Mouse (Mus musculus): Measurements from ENCODE around the gene Gm44965. TPM values are rescaled to one million over a fixed set of nuclear protein-coding genes. Genes with fewer than 3 reads are reported as not detected.

Gm44965 gene
- total RNA-seq, 2 experiments from 2014 or later, result not detected

- DNase-seq (ENCODE audit: low spot score in 2 of 2), result no peak
Observed at GRCm38 (mm10) chr6:48658721-48659120, 65.0 kb downstream of the Gm44965 start.

GRCm38 (mm10) chr6:48664750-48665149 lies 71.0 kb downstream of the Gm44965 start:
- DNase-seq (ENCODE audit: low spot score in 2 of 2), result no peak

- no peak for DNase-seq (ENCODE audit: low spot score in 2 of 2)
Observed at GRCm38 (mm10) chr6:48665471-48665870, 71.7 kb downstream of the Gm44965 start.

- DNase-seq (ENCODE audit: low spot score in 2 of 2), result no peak
Observed at GRCm38 (mm10) chr6:48666159-48666586, 72.4 kb downstream of the Gm44965 start.

GRCm38 (mm10) chr6:48668022-48668421 lies 74.3 kb downstream of the Gm44965 start:
- no peak for DNase-seq (ENCODE audit: low spot score in 2 of 2)

Other genes with a start within 250 kb of the Gm44965 start
- 10 to 100 TPM; 43.0 to 54.4 TPM for gene Krba1, start 198.4 kb upstream of the Gm44965 start, total RNA-seq (2021)
- gene Zfp467, start 148.1 kb upstream of the Gm44965 start, total RNA-seq (2021), result 10 to 100 TPM; 17.2 to 21.3 TPM
- under 1 TPM; 0.21 to 0.58 TPM for gene Sspo, start 145.7 kb upstream of the Gm44965 start, total RNA-seq (2021)
- gene Atp6v0e2, start 56.3 kb upstream of the Gm44965 start, total RNA-seq (2021), result 100 to 1,000 TPM; 413 to 459 TPM
- gene Lrrc61, start 39.1 kb upstream of the Gm44965 start, total RNA-seq (2021), result 10 to 100 TPM; 27.0 to 30.6 TPM
- 10 to 100 TPM; 15.1 to 15.3 TPM for gene Rarres2, start 21.2 kb upstream of the Gm44965 start, total RNA-seq (2021)
- gene Gm45021, start 4.3 kb upstream of the Gm44965 start, total RNA-seq (2021), result not detected
- gene Repin1, start 58 bp upstream of the Gm44965 start, total RNA-seq (2021), result 10 to 100 TPM; 29.2 to 30.1 TPM
- gene Zfp775, start 8.1 kb downstream of the Gm44965 start, total RNA-seq (2021), result 1 to 10 TPM; 5.6 to 6.6 TPM
- 10 to 100 TPM; 13.7 to 15.5 TPM for gene AI854703, start 32.8 kb downstream of the Gm44965 start, total RNA-seq (2021)
- gene Gimap8, start 53.3 kb downstream of the Gm44965 start, total RNA-seq (2021), result 1 to 10 TPM; 1.5 to 1.7 TPM
- 1 to 10 TPM; 1.0 to 1.4 TPM for gene Gimap9, start 82.2 kb downstream of the Gm44965 start, total RNA-seq (2021)
- under 1 TPM; 0.58 to 0.71 TPM for gene Gimap4, start 90.6 kb downstream of the Gm44965 start, total RNA-seq (2021)
- 1 to 10 TPM; 6.2 to 8.2 TPM for gene Gimap6, start 114.3 kb downstream of the Gm44965 start, total RNA-seq (2021)
- not detected for gene Gm28053, start 124.7 kb downstream of the Gm44965 start, total RNA-seq (2021)
- not detected for gene Gimap7, start 124.7 kb downstream of the Gm44965 start, total RNA-seq (2021)
- 1 to 10 TPM; 3.0 to 3.2 TPM for gene Gimap1, start 145.1 kb downstream of the Gm44965 start, total RNA-seq (2021)
- 1 to 10 TPM in 1 of 2 experiments, under 1 TPM in 1; 0.98 to 1.2 TPM for gene Gimap5, start 152.3 kb downstream of the Gm44965 start, total RNA-seq (2021)
- gene Gimap3, start 176.9 kb downstream of the Gm44965 start, total RNA-seq (2021), result not detected
- gene Tmem176a, start 247.0 kb downstream of the Gm44965 start, total RNA-seq (2021), result 10 to 100 TPM; 14.7 to 15.4 TPM
- 10 to 100 TPM; 45.6 to 47.8 TPM for gene Tmem176b, start 247.6 kb downstream of the Gm44965 start, total RNA-seq (2021)